In the genomic region with DNA sequence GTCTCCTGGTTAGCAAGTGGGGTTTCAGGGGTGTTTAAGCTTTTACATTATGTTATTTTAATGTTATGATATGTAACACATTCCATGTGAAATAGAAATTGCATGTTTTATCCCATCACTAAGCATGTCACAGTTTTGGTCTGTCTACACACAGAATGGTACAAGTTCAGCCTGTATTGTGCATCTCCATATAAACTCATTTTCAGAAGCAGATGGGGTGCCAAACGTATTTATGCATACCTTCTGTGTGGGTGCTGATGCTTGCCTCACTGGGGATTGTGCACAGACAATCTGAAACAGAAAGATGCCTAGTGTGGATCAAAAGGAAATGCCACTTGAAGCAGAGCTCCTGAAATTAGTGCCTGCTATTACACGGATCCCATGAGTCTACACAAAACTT, we compare ENCODE assay signal across 24 mouse cellular contexts. TPM values are rescaled to one million over a fixed set of nuclear protein-coding genes. Genes with fewer than 3 reads are reported as not detected.
DNase-seq lines count a peak whose midpoint lies in the region; ATAC-seq lines count a peak whose summit lies in the region.
"Had no signal": no experiment of that assay in that cellular context is flagged by ENCODE, and none has a peak within 500 bp of the region (broad histone marks: within the 10 kb centered on the region; RNA-seq: fewer than 3 reads in every experiment).

No protein-coding gene starts in this region.

- no peaks in the 10 kb centered on the region for H3K4me1 ChIP-seq in forebrain, embryonic 13.5 days
- H3K4me1 ChIP-seq in forebrain, embryonic 11.5 days (replicated peaks; ENCODE audit: control insufficient read depth, insufficient read depth, low read length): no peaks in the 10 kb centered on the region
- peaks cover 3% of the 10 kb centered on the region; the same call in 1 of the 2 replicates for H3K4me1 ChIP-seq in forebrain, embryonic 15.5 days
- no peaks in the 10 kb centered on the region for H3K4me1 ChIP-seq in forebrain, embryonic 12.5 days
- H3K4me1 ChIP-seq in forebrain, embryonic 16.5 days (replicated peaks; ENCODE audit: control insufficient read depth, insufficient read depth, low read length): 0 out of 2 replicates have a peak, but pooled peaks cover 4% of the 10 kb centered on the region
- H3K4me1 ChIP-seq: embryonic facial prominence, embryonic 10.5 days; embryonic facial prominence, embryonic 12.5 days had no signal

- H3K9ac ChIP-seq in forebrain, embryonic 13.5 days: no peak overlapping the region
- no peak overlapping the region for H3K9ac ChIP-seq in forebrain, embryonic 11.5 days (ENCODE audit: low read length)
- H3K9ac ChIP-seq in forebrain, embryonic 15.5 days (replicated peaks): no peak overlapping the region
- H3K9ac ChIP-seq in forebrain, embryonic 12.5 days: no peak overlapping the region
- no peak overlapping the region for H3K9ac ChIP-seq in forebrain, embryonic 16.5 days (replicated peaks; ENCODE audit: low read depth, low read length)
- H3K9ac ChIP-seq: embryonic facial prominence, embryonic 12.5 days had no signal

- ATAC-seq in forebrain, embryonic 13.5 days: peak; percentile 75; the same call in 1 of the 2 replicates
- no peak for ATAC-seq in forebrain, embryonic 11.5 days (replicated peaks; ENCODE audit: low FRiP score)
- peak; percentile 59 for ATAC-seq in forebrain, embryonic 15.5 days (replicated peaks)
- no peak for ATAC-seq in forebrain, embryonic 12.5 days (ENCODE audit: low FRiP score)
- ATAC-seq in forebrain, embryonic 16.5 days: peak; percentile 84
- ATAC-seq: activated CD4-positive, CD25-positive, alpha-beta regulatory T cell, adult 4 months; CD4-positive, CD25-positive, alpha-beta regulatory T cell, adult 4 months; Patski had no signal

- 72% methylated on average over 2 of the region's 2 CpGs for WGBS in forebrain, embryonic 13.5 days
- 79% methylated on average over 2 of the region's 2 CpGs for WGBS in forebrain, embryonic 11.5 days
- 59% methylated on average over 2 of the region's 2 CpGs for WGBS in forebrain, embryonic 15.5 days
- WGBS in forebrain, embryonic 12.5 days: 86% methylated on average over 2 of the region's 2 CpGs
- WGBS in forebrain, embryonic 16.5 days: 65% methylated on average over 2 of the region's 2 CpGs

- H3K27ac ChIP-seq in forebrain, embryonic 13.5 days: no peak overlapping the region
- no peak overlapping the region for H3K27ac ChIP-seq in forebrain, embryonic 11.5 days (ENCODE audit: low read depth, low read length)
- H3K27ac ChIP-seq in forebrain, embryonic 15.5 days (replicated peaks): no peak overlapping the region
- H3K27ac ChIP-seq in forebrain, embryonic 12.5 days: no peak overlapping the region
- H3K27ac ChIP-seq in forebrain, embryonic 16.5 days (ENCODE audit: low read length): no peak overlapping the region
- H3K27ac ChIP-seq: embryonic facial prominence, embryonic 10.5 days; embryonic facial prominence, embryonic 12.5 days had no signal

- no peaks in the 10 kb centered on the region for H3K36me3 ChIP-seq in forebrain, embryonic 13.5 days (ENCODE audit: poor library complexity, severe bottlenecking)
- no peaks in the 10 kb centered on the region for H3K36me3 ChIP-seq in forebrain, embryonic 11.5 days (ENCODE audit: control insufficient read depth, insufficient read depth, low read length)
- H3K36me3 ChIP-seq in forebrain, embryonic 15.5 days: no peaks in the 10 kb centered on the region
- no peaks in the 10 kb centered on the region for H3K36me3 ChIP-seq in forebrain, embryonic 12.5 days (replicated peaks)
- no peaks in the 10 kb centered on the region for H3K36me3 ChIP-seq in forebrain, embryonic 16.5 days (ENCODE audit: control insufficient read depth, insufficient read depth)
- H3K36me3 ChIP-seq: embryonic facial prominence, embryonic 10.5 days; embryonic facial prominence, embryonic 12.5 days; G1E had no signal

- DNase-seq in forebrain, embryonic 11.5 days (ENCODE audit: low spot score): no peak
- DNase-seq in brain, adult 2 months (ENCODE audit: low read depth, low spot score): peak; percentile 14
- DNase-seq in layer of hippocampus, adult 8-10 months (ENCODE audit: low spot score in 2 of 2): no peak
- DNase-seq in thymus, adult 18-20 months: no peak
- DNase-seq: adrenal gland, adult 8-10 months; adrenal gland, postnatal 14 days; adrenal gland, postnatal 36 days; B cell, adult 2 months; cerebellum, adult 11-12 months; cerebellum, adult 2 months; cerebellum, adult 9-10 months; cerebellum, postnatal 10 days; cerebellum, postnatal 25 days had no signal

- no peaks in the 10 kb centered on the region for H3K9me3 ChIP-seq in forebrain, embryonic 13.5 days (replicated peaks)
- H3K9me3 ChIP-seq in forebrain, embryonic 11.5 days (ENCODE audit: control insufficient read depth, low read length): no peaks in the 10 kb centered on the region
- no peaks in the 10 kb centered on the region for H3K9me3 ChIP-seq in forebrain, embryonic 15.5 days
- no peaks in the 10 kb centered on the region for H3K9me3 ChIP-seq in forebrain, embryonic 12.5 days
- H3K9me3 ChIP-seq in forebrain, embryonic 16.5 days (ENCODE audit: control insufficient read depth, low read length): no peaks in the 10 kb centered on the region
- H3K9me3 ChIP-seq: embryonic facial prominence, embryonic 10.5 days; embryonic facial prominence, embryonic 12.5 days; G1E had no signal

- no peak overlapping the region for H3K4me3 ChIP-seq in forebrain, embryonic 13.5 days
- H3K4me3 ChIP-seq in forebrain, embryonic 11.5 days (ENCODE audit: low read depth, low read length): no peak overlapping the region
- H3K4me3 ChIP-seq in forebrain, embryonic 15.5 days: no peak overlapping the region
- H3K4me3 ChIP-seq in forebrain, embryonic 12.5 days (replicated peaks): no peak overlapping the region
- H3K4me3 ChIP-seq in forebrain, embryonic 16.5 days (replicated peaks; ENCODE audit: low read length): no peak overlapping the region
- H3K4me3 ChIP-seq: embryonic facial prominence, embryonic 10.5 days; embryonic facial prominence, embryonic 12.5 days had no signal

- H3K27me3 ChIP-seq in forebrain, embryonic 13.5 days: no peaks in the 10 kb centered on the region
- H3K27me3 ChIP-seq in forebrain, embryonic 11.5 days (ENCODE audit: control insufficient read depth, insufficient read depth, low read length): no peaks in the 10 kb centered on the region
- no peaks in the 10 kb centered on the region for H3K27me3 ChIP-seq in forebrain, embryonic 15.5 days
- H3K27me3 ChIP-seq in forebrain, embryonic 12.5 days: no peaks in the 10 kb centered on the region
- H3K27me3 ChIP-seq in forebrain, embryonic 16.5 days (replicated peaks; ENCODE audit: control insufficient read depth, insufficient read depth, low read length): no peaks in the 10 kb centered on the region
- H3K27me3 ChIP-seq: CH12.LX; embryonic facial prominence, embryonic 12.5 days; Patski had no signal

- no peak overlapping the region for H3K4me2 ChIP-seq in forebrain, embryonic 13.5 days
- no peak overlapping the region for H3K4me2 ChIP-seq in forebrain, embryonic 11.5 days (ENCODE audit: low read depth, low read length, severe bottlenecking)
- no peak overlapping the region for H3K4me2 ChIP-seq in forebrain, embryonic 15.5 days (replicated peaks)
- H3K4me2 ChIP-seq in forebrain, embryonic 12.5 days: no peak overlapping the region
- no peak overlapping the region for H3K4me2 ChIP-seq in forebrain, embryonic 16.5 days (ENCODE audit: low read length)
- H3K4me2 ChIP-seq: embryonic facial prominence, embryonic 12.5 days had no signal

RNA-seq across cellular contexts. Expression of a gene that starts 15.2 kb away (rescaled TPM):
- 1.3 TPM in 2 replicates for polyA plus RNA-seq in forebrain, embryonic 13.5 days (2015; fragmentation: Nextera tagmentation; extraction: Ambion mirVana)
- polyA plus RNA-seq in forebrain, embryonic 11.5 days (2014; fragmentation: Nextera tagmentation; extraction: Ambion mirVana): 1.2 and 1.5 TPM in 2 replicates
- polyA plus RNA-seq in forebrain, embryonic 15.5 days (2015; fragmentation: Nextera tagmentation; extraction: Ambion mirVana): 2.2 TPM in 2 replicates
- 0.92 and 1.5 TPM in 2 replicates for polyA plus RNA-seq in forebrain, embryonic 12.5 days (2016; fragmentation: Nextera tagmentation; extraction: Ambion mirVana)
- 2.5 and 2.9 TPM in 2 replicates for polyA plus RNA-seq in forebrain, embryonic 16.5 days (2015; fragmentation: Nextera tagmentation; extraction: Ambion mirVana)
- 1 to 10 TPM; 6.0 to 7.1 (median 6.4) TPM for total RNA-seq in layer of hippocampus, adult 8-10 months (2022)

Comparison
In these comparisons a context has a peak if more than half of its experiments do, and no peak if none do; other contexts are left out.
1. ATAC-seq: peak in forebrain, embryonic 13.5 days (single experiment), forebrain, embryonic 15.5 days (single experiment) and forebrain, embryonic 16.5 days (single experiment); none in forebrain, embryonic 11.5 days (single experiment) and forebrain, embryonic 12.5 days (single experiment).